Mouse (Mus musculus) midbrain, postnatal 0 days (tissue): ENCODE results near the gene Smco2. TPM values are rescaled to one million over a fixed set of nuclear protein-coding genes. Genes with fewer than 3 reads are reported as not detected.

Source experiments
- ATAC-seq: fragments of 200-750 bp; cut with Nextera tagmentation; 2 replicates; pipeline ENCODE4 v1.8.0; 2017; ENCODE audit warnings: moderate number of reproducible peaks, mild to moderate bottlenecking, moderate TSS enrichment, moderate library complexity; ENCODE audit not compliant: low FRiP score
- DNase-seq: peaks from one replicate; pipeline ENCODE4 v3.0.0-alpha.2; 2015; ENCODE audit warnings: low spot score
- H3K27ac ChIP-seq: fragments of 300-500 bp; sonication (generic); 2 replicates; pipeline ENCODE4 v1.5.1; 2014; ENCODE audit warnings: low read depth, mild to moderate bottlenecking, low read length, mixed read lengths
- H3K27me3 ChIP-seq: fragments of 300-500 bp; sonication (generic); 2 replicates; pipeline ENCODE4 v1.6.1; 2014; ENCODE audit warnings: low read length, control low read depth, mixed read lengths; ENCODE audit not compliant: insufficient read depth
- H3K36me3 ChIP-seq: fragments of 300-500 bp; sonication (generic); 2 replicates; pipeline ENCODE4 v1.6.1; 2014; ENCODE audit warnings: low read length, control low read depth, mixed read lengths; ENCODE audit not compliant: insufficient read depth
- H3K4me1 ChIP-seq: fragments of 300-500 bp; sonication (generic); 2 replicates; pipeline ENCODE4 v1.6.1; 2014; ENCODE audit warnings: mild to moderate bottlenecking, control low read depth, antibody characterized with exemption, low read length, mixed read lengths; ENCODE audit not compliant: insufficient read depth
- H3K4me2 ChIP-seq: fragments of 300-500 bp; sonication (generic); 2 replicates; pipeline ENCODE4 v1.6.1; 2014; ENCODE audit warnings: low read depth, mild to moderate bottlenecking, low read length, mixed read lengths; ENCODE audit not compliant: poor library complexity, severe bottlenecking
- H3K4me3 ChIP-seq: fragments of 300-500 bp; sonication (generic); 2 replicates; pipeline ENCODE4 v1.5.1; 2014; ENCODE audit warnings: low read depth, mild to moderate bottlenecking, low read length, moderate library complexity
- H3K9ac ChIP-seq: fragments of 300-500 bp; sonication (generic); replicated peaks from 2 replicates; pipeline ENCODE4 v1.6.1; 2014; ENCODE audit warnings: mild to moderate bottlenecking, low read length, moderate library complexity, mixed read lengths; ENCODE audit not compliant: poor library complexity, severe bottlenecking
- H3K9me3 ChIP-seq: fragments of 300-500 bp; sonication (generic); 2 replicates; pipeline ENCODE4 v1.6.1; 2016; ENCODE audit warnings: low read length, control low read depth
- CTCF ChIP-seq: IDR thresholded peaks from 2 replicates; pipeline ENCODE4 v1.5.1; 2016; ENCODE audit warnings: antibody characterized with exemption, mild to moderate bottlenecking
- WGBS: fragments of 180-500 bp; shearing (Covaris S2); extraction: QIAGEN DNeasy Blood & Tissue Kit; methylation state at CpG from one replicate; pipeline ENCODE4 v1.1.7; 2014; 5-methylcytosine and 5-hydroxymethylcytosine counted together
- polyA plus RNA-seq: library from polyadenylated mRNA; unstranded; fragments of >200 nt; fragmentation: Nextera tagmentation; extraction: Ambion mirVana; gene quantifications from 2 replicates; pipeline ENCODE4 v1.2.1, GENCODE M21; 2015
- total RNA-seq: library from RNA; depleted of rRNA; stranded (reverse); fragments of >200 nt; gene quantifications from 2 replicates; pipeline ENCODE4 v1.2.3, GENCODE M21; 2014

Smco2 gene
- total and polyA plus RNA-seq, 2 experiments from 2014 or later: not detected

DNA sequence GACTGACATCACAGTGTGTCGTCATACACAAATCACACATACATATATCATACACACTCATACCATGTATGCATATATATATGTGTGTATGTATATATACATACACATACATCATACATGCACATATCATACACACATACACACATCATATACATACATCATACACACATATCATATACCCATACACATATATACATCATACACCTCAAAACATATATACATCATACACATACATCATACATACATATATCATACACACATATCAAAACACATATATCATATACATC lies 24.5 kb upstream of the Smco2 start:
- H3K4me1 ChIP-seq: no peaks in the 10 kb centered on the region
- ATAC-seq (peak; percentile 19; the same call in 1 of the 2 replicates), DNase-seq (no peak)
- TF ChIP-seq CTCF: no peak
- no peak overlapping the region for H3K4me3 ChIP-seq
- no peak overlapping the region for H3K27ac ChIP-seq
- H3K36me3 ChIP-seq: peaks cover 3% of the 10 kb centered on the region; the same call in 1 of the 2 replicates
- no peaks in the 10 kb centered on the region for H3K27me3 ChIP-seq
- no peak overlapping the region for H3K4me2 ChIP-seq
- H3K9ac ChIP-seq: no peak overlapping the region
- no peaks in the 10 kb centered on the region for H3K9me3 ChIP-seq
- 55% methylated on average over 1 of the region's 1 CpGs for WGBS

DNA sequence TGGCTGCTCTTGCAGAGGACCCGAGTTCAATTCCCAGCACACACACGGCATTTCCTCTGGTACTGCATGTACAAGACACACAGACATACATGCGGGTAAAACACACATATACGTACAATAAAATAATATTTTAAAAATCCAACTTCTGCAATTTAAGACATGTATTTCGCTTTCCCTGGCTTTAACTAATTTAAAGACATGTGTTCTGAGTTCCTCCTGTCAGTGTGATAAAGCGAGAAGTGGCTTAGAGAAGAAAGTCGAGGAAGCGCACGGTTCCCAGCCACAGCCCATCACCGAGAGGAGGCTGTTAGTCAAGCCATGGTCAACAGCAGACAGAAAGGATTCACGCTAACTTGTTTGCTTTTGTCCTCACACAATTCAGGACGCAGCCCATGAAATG lies 18.6 kb upstream of the Smco2 start:
- no peaks in the 10 kb centered on the region for H3K27me3 ChIP-seq
- ATAC-seq: no peak
- H3K4me3 ChIP-seq: no peak overlapping the region
- no peaks in the 10 kb centered on the region for H3K4me1 ChIP-seq
- TF ChIP-seq CTCF: no peak
- H3K4me2 ChIP-seq: no peak overlapping the region
- DNase-seq: no peak
- H3K9ac ChIP-seq: no peak overlapping the region
- H3K27ac ChIP-seq: no peak overlapping the region
- H3K36me3 ChIP-seq: peaks cover 3% of the 10 kb centered on the region; the same call in 1 of the 2 replicates
- no peaks in the 10 kb centered on the region for H3K9me3 ChIP-seq
- WGBS: 83% methylated on average over 12 of the region's 12 CpGs

DNA sequence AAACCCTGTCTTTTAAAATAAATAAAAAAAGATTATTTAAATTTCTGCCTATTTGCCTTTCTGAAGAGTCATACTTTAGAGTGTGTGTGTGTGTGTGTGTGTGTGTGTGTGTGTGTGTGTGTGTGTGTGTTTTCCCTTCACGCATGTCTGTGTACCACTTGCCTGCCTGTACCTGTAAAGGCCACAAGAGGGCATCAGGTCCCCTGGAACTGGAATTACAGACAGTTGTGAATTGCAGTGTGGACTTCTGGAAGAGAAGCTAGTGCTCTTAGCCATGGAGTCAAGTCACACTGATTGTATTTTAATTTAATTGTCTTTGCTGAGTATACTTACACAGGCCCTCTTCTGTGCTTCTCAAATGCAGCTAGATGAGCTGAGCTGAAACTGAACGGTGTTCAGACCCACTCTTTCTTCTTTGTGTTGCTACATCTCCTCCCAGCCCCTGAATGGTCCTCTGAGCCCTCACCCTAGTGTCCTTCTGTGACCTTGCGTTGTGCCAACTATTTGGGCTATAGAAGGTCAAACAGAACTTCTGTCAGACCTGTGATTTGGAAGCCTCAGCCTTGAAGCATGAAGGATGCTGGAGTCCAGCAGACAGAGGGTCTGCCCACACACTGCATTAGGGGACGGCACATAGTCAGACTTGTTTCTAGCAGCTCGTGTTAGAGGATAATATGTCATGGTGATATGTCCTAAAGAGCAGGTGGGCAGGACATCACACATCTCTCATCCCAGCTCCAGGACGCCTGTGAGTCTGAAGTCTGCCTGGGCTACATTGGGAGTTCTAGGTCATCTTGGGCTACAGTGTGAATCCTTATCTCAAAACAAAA lies 16.2 kb upstream of the Smco2 start:
- TF ChIP-seq CTCF: peak; percentile 95

DNA sequence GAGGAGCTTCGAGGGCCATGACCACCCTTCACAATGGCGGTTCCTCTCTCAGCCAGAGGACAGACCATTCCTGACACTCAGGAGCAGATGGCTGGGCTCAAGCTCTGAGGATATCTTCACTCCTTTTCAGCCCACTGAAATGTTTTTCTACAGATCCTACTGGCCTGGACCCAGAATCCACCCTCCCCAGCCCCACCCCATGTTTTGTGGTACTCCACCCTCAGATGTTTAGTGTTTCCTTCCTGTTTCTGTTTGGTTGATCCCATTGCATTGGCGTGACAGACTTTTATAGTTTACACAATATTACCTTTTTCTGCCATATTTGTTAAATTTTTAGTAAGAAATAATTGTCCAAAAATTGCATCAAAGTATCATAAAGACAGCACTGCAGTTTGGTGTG lies 15.6 kb upstream of the Smco2 start:
- no peak overlapping the region for H3K4me3 ChIP-seq
- no peaks in the 10 kb centered on the region for H3K9me3 ChIP-seq
- peaks cover 3% of the 10 kb centered on the region; the same call in 1 of the 2 replicates for H3K36me3 ChIP-seq
- no peaks in the 10 kb centered on the region for H3K4me1 ChIP-seq
- no peak overlapping the region for H3K4me2 ChIP-seq
- 81% methylated on average over 3 of the region's 3 CpGs for WGBS
- no peak overlapping the region for H3K27ac ChIP-seq
- DNase-seq (no peak), ATAC-seq (0 out of 2 replicates have a peak, but pooled peaks have one; percentile 5)
- TF ChIP-seq CTCF: no peak
- no peak overlapping the region for H3K9ac ChIP-seq
- no peaks in the 10 kb centered on the region for H3K27me3 ChIP-seq

More for the DNA sequence above, 16.2 kb upstream of the Smco2 start:
- H3K27me3 ChIP-seq: no peaks in the 10 kb centered on the region
- no peaks in the 10 kb centered on the region for H3K4me1 ChIP-seq
- H3K36me3 ChIP-seq: peaks cover 3% of the 10 kb centered on the region; the same call in 1 of the 2 replicates
- no peak overlapping the region for H3K9ac ChIP-seq
- 69% methylated on average over 6 of the region's 6 CpGs for WGBS
- H3K9me3 ChIP-seq: no peaks in the 10 kb centered on the region
- peak; percentile 85 for DNase-seq
- H3K27ac ChIP-seq: no peak overlapping the region
- no peak overlapping the region for H3K4me3 ChIP-seq
- no peak overlapping the region for H3K4me2 ChIP-seq
- peak; percentile 78 for ATAC-seq

DNA sequence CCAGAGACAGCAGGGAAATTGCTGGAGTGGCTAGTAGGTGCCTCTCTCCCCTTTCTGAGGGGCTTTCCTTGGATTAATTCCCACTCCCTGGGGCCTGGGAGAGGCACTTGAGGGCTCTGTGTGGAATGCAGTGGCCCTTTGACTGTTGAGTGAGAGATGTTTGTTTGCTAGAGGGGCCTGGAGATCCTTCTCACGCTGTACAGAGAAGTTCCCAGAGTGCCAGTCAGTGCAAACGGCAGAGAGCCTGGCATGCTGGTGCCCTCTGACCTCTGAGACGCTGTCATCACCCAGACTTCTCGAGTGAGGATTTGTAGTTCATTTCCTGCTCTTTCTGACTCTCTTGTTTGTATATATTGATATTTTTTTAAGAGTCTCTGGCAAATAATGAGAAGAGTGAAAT lies 14.1 kb upstream of the Smco2 start:
- Histone ChIP-seq H3K4me2 (no peak overlapping the region), H3K27ac (no peak overlapping the region)
- no peak for TF ChIP-seq CTCF

DNA sequence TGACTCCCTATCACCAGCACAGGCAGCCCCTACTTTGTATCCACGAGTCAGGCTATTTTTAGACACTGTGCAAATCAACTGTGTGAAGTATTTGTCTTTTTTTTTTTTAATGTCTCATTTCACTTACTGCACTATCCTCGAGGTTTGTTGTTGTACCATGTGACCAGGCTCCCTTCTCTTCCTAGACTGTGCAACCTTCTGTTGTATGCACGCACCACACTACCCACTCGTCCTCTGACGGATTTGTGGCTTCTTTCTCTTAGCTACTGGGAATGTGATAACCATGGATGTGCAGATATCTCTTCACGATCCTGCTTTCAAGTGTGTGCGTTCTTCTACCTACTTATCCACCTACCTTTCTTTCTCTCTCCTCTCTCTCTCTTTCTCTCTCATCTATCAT lies 12.6 kb upstream of the Smco2 start:
- Histone ChIP-seq H3K9me3 (no peaks in the 10 kb centered on the region), H3K4me2 (no peak overlapping the region), H3K27me3 (no peaks in the 10 kb centered on the region), H3K4me1 (no peaks in the 10 kb centered on the region), H3K9ac (no peak overlapping the region), H3K36me3 (peaks cover 1% of the 10 kb centered on the region; the same call in 1 of the 2 replicates), H3K4me3 (no peak overlapping the region), H3K27ac (no peak overlapping the region)
- TF ChIP-seq CTCF: no peak
- DNase-seq: no peak
- WGBS: 80% methylated on average over 7 of the region's 7 CpGs
- ATAC-seq: no peak

More for the DNA sequence above, 14.1 kb upstream of the Smco2 start:
- DNase-seq: no peak
- no peak for ATAC-seq
- Histone ChIP-seq H3K9me3 (no peaks in the 10 kb centered on the region), H3K9ac (no peak overlapping the region), H3K4me3 (no peak overlapping the region), H3K27me3 (no peaks in the 10 kb centered on the region), H3K4me1 (no peaks in the 10 kb centered on the region), H3K36me3 (peaks cover 3% of the 10 kb centered on the region; the same call in 1 of the 2 replicates)
- WGBS: 30% methylated on average over 4 of the region's 4 CpGs
